Mouse (Mus musculus): ENCODE data around the gene Lbhd2. TPM values are rescaled to one million over a fixed set of nuclear protein-coding genes. Genes with fewer than 3 reads are reported as not detected.

The Lbhd2 gene
- total RNA-seq, 4 experiments from 2014 or later = not detected

DNA sequence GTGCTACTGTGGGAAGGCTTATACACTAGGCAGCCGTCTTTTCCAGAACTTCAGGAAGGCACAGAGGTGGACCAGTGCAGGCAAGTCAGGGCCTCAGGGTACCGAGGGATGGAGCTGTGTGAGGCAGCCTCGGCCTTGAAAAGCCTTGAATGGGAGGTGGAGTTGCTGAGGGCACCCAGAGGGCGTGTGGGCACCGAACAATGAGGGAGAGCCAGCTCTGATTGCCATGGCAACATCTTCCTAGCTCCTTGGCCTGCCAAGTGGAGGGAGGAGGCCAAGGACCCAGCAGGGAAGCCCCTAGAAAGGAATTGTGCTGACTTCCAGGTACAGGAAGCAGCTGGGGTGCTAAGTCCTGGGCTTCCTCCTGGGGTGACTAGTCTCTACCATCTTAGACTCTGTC lies 3.0 kb downstream of the Lbhd2 start:
- DNase-seq (ENCODE audit: low spot score) = no peak

DNA sequence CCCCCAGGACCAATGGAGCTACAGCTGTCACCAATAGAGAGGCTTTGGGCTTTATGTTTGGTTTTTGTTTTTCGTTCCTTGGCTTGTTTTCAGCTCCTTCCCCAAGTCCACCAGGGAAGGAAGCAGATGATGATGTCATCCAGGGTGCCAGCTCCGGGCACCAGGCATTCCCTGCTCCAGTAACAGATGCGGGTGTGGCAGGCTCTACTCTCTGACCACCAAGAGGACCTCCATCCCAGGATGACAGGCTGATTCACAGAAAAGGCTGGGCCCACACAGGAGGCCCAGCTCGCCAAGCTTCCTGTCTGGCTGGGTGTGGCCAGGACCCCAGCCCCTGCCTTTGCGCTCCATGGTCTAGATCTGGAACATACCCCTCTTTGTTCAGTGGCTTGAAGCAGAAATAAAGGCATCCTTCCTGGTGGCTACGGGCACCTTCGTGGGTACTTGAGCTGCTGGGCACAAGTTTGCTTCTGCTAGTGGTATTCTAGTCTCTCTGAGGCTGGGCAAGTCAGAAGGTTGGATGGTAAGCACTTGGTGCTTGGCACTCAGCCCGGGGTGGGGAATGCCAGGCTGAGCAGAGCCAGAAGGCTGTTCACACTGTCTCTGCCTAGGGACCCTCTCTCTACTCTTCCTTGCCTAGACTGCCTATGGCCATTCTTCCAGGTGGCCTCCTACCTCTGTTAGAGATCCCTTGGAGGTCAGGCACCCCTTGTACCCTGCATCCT lies 5.2 kb downstream of the Lbhd2 start:
- no peak for DNase-seq (ENCODE audit: low spot score)

GRCm38 (mm10) chr12:111412581-111413284 lies 6.1 kb downstream of the Lbhd2 start:
- no peak for DNase-seq (ENCODE audit: low spot score)

GRCm38 (mm10) chr12:111413300-111413699 lies 6.7 kb downstream of the Lbhd2 start:
- DNase-seq (ENCODE audit: low spot score) = peak; percentile 92

- no peak for DNase-seq (ENCODE audit: low spot score)
Measured at GRCm38 (mm10) chr12:111416921-111417779, 10.5 kb downstream of the Lbhd2 start, which contains the start of gene Exoc3l4. TSS of gene Exoc3l4 (plus strand) at chr12:111417017.

DNA sequence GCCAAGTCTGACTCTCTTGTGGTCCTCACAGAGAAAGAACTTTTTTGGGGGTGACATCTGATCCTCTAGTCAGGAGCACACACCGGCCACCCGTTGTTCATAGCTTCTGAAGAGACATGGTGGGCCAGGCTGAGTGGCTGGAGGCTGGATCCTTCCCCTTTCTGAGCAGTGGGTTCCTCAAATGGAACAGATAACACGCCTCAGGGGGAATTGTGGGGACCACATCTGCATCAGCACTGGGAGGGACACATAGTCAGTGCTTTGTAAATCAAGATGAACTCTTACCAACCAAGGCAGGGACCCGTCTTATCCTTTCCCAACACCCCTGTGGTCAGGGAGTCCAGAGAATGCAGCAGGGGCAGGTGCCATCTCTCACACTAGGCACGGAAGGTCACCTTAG lies 13.3 kb downstream of the Lbhd2 start:
- no peak for DNase-seq (ENCODE audit: low spot score)

- no peak for DNase-seq (ENCODE audit: low spot score)
Measured at GRCm38 (mm10) chr12:111420946-111421709, 14.5 kb downstream of the Lbhd2 start.

GRCm38 (mm10) chr12:111422852-111423251 lies 16.2 kb downstream of the Lbhd2 start:
- DNase-seq (ENCODE audit: low spot score) = no peak

GRCm38 (mm10) chr12:111423570-111424129 lies 17.0 kb downstream of the Lbhd2 start:
- DNase-seq (ENCODE audit: low spot score) = no peak

DNA sequence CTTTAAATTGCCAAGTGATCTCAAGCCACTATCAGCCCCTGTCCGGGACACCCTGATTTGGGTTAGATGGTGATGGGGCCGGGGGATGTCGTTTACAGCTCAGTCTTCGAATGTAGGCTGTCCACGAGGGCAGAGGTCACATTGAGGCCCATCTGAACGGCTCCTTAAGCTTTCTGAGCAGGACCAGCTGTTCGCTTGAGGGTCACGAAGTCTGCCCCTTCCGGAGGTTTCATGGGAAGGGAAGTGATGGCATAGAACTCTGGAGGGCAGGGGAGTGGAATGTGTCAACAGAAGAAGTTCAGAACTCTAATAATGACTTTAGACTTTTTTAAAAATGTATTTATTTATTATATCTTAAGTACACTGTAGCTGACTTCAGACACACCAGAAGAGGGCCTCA lies 17.9 kb downstream of the Lbhd2 start:
- DNase-seq (ENCODE audit: low spot score) = no peak

DNA sequence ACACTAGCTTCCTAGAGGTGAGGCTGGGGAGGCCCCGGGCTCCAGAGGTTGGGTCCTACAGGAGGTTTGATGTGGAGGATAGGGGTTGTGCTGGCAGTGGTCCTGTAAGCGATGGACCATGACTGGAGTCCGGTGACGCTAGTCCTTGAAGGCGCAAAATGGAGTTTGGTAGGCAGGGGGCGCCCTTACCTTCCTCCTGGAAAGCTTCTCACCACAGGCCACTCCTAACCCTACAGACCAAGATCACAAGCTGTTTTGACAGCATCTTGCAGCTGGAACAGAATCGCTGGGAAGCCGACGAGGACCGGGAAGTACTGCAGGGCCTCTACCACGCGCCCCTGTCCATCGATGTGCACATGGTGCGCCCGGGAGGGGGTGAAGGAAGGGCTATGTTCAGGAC lies 18.6 kb downstream of the Lbhd2 start:
- peak; percentile 90 for DNase-seq (ENCODE audit: low spot score)

DNA sequence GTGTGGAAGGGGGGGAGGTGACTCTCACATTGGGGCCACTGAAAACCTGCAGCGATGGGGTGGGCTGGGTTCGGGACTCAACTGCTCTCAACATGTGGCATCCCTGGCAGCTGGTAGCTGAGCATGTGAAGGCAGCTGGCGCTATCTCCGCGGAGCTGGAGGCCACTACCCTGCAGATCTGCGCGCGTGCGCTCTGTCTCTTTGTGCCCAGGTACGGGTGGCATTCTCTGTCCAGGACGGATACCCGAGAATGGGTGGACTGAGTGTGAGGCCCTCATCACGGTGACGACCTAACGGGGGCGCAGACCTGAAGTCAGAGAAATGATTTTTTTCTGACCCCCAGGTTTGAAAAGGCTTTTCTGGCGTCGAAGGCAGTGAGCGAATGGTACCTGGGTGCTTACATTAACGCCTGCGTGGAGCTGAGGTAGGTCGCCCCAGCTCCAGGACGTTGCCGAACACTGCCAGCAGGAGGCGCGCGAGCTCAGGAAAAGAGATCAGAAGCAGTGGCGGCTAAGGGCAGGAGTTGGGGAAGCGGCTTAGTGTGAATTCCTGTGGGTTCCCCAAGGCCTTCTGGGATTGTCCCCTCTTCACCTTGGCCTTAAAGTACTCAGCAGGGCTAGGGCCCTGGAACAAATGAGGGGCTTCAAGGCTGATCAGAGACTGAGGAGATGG lies 19.3 kb downstream of the Lbhd2 start:
- peak; percentile 95 for DNase-seq (ENCODE audit: low spot score)

DNA sequence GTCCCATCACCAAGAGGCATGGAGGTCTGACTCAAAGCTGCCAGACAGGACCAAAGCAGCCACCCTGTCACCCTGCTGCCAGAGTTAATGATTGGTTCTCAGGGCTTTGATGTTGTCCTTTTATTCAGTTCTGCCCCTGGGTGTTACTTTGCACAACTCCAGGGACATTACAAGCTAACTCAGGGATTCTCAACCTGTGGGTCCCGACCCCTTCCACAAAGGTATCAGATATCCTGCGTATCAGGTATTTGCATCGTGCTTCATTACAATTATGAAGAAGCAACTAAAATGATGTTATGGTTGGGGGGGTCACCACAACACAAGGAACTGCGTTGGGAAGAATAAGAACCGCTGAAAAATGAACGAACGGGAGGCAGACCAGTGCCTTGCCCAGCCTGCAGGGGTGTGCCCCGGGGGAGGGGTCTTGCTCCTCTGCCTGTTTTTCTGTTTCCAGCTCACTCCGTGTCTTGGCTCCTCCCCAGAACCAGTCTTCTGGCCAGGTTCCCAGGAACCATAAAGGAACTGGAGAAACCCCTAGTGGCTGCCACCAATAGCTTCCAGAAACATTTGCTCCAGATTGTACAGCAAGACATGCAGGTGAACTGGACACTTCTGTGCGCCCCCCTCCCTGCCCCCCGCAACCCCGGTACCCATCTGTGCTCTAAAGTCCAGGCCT lies 21.0 kb downstream of the Lbhd2 start:
- no peak for DNase-seq (ENCODE audit: low spot score)

GRCm38 (mm10) chr12:111428364-111428763 lies 21.8 kb downstream of the Lbhd2 start:
- DNase-seq (ENCODE audit: low spot score) = no peak

DNA sequence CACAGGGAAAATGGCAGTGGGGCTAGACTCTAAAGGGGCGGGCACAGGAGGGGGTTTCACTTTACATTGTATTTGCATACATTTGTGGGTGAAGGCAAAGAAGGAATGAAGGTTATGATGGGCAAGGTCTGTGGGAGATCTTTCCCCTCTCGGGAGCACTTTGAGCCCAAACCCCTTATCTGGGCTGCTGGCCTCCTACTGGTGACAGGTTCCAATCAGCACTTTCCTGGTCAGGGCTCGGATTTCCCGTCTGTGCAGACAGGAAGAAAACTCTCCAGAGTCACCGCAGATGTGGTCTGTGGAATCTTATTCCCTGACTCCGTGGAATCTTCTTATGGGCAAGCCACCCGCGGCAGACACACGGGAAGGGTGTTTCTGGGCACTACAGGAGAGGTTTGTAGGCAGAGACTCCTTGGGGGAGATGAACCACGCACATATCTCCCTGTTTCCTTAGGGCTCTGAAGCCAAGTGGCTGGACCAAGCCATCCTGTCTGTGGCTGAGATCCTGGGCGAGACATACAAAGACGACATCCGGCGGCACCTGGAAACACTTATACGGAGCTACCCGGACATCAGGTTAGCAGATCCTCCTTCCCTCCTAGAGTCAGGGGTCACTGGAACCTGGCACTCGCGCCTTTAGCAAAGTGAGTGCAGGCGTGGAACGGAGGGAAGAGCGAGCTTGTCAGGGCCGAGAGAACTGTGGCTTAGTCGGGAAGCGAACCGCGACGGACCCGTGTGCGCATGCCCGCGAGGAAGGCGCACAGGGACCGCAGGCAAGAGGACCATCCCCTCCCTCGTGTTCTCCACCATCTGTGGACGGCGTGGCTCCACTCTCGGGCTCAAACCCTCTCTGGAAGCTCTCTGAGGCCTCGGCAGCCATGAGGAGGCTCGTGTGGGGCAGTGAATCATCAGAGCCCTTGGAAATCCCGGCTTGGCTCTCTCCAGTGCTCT lies 22.6 kb downstream of the Lbhd2 start:
- peak; percentile 55 for DNase-seq (ENCODE audit: low spot score)

DNA sequence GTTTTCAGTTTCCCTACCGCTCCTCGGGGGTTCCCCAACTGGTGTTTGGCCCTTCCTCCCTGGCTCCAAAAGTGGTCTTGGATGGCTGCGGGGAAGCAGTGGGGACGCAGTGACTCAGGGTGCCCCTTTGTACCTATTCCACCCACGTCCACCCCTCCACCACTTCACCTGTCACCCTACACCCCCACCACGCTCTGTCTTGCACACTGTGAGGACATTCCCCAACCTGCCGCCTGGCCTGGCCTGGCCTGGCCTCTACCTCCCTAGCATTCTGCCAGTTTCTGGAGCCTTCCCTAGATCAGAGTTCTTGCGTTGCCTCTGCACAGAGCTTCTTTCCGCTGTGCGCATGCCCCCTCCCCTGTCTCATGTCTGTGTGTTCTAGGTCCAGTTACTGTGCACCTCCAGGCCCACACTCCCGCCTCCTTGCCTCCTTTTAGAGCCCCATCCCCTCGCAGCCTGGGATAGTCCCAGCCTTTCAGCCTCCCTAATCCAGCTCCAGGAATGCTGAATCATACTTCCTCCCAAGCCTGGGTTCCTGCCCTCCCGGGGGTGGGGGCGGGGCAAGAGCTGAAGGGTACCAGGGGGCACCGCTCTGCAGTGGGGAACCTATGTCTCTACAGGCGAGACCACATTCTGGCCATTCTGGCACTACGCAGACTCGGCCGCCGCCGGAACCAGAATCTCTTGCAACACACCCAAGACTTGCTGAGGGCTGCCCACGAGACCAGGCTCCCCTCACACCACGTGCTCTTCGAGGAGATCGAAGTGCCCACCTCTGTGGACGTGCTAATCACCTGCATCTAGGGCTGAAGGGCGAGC lies 23.6 kb downstream of the Lbhd2 start:
- DNase-seq (ENCODE audit: low spot score) = no peak

GRCm38 (mm10) chr12:111430868-111431817 lies 24.5 kb downstream of the Lbhd2 start:
- no peak for DNase-seq (ENCODE audit: low spot score)
